Mouse (Mus musculus) R1 (cell line): ENCODE data around the gene Cyren.

Source experiments
- DNase-seq: peaks from one replicate; pipeline ENCODE4 v3.0.0-alpha.2; 2018; ENCODE audit warnings: low read depth, low spot score

The Cyren gene

GRCm38 (mm10) chr6:34877509-34878321 is at the start of gene Cyren:
TSS of gene Cyren (minus strand) at chr6:34878060.
- DNase-seq: peak; percentile 91

GRCm38 (mm10) chr6:34927594-34927993 is 49.7 kb upstream of the Cyren start:
- DNase-seq: no peak

GRCm38 (mm10) chr6:34927156-34927555 is 49.3 kb upstream of the Cyren start:
- DNase-seq: peak; percentile 75

- DNase-seq: peak; percentile 97
Observed at GRCm38 (mm10) chr6:34921941-34922340, 44.1 kb upstream of the Cyren start.

GRCm38 (mm10) chr6:34920631-34921030 is 42.8 kb upstream of the Cyren start:
- peak; percentile 63 for DNase-seq

- peak; percentile 75 for DNase-seq
Observed at GRCm38 (mm10) chr6:34919956-34920355, 42.1 kb upstream of the Cyren start, which contains the start of gene Stra8. TSS of gene Stra8 (plus strand) at chr6:34920163.

GRCm38 (mm10) chr6:34919146-34919545 is 41.3 kb upstream of the Cyren start:
- DNase-seq: peak; percentile 64

- DNase-seq: no peak
Observed at GRCm38 (mm10) chr6:34914462-34914861, 36.6 kb upstream of the Cyren start.

GRCm38 (mm10) chr6:34913341-34914040 is 35.6 kb upstream of the Cyren start:
- DNase-seq: peak; percentile 71

GRCm38 (mm10) chr6:34910371-34911219 is 32.7 kb upstream of the Cyren start, which contains the start of gene Wdr91:
TSS of gene Wdr91 (minus strand) at chr6:34910876.
- DNase-seq: peak; percentile 88

- no peak for DNase-seq
Observed at GRCm38 (mm10) chr6:34909631-34910345, 31.9 kb upstream of the Cyren start.

GRCm38 (mm10) chr6:34907696-34908260 is 29.9 kb upstream of the Cyren start:
- DNase-seq: no peak

GRCm38 (mm10) chr6:34907121-34907614 is 29.3 kb upstream of the Cyren start:
- DNase-seq: no peak

GRCm38 (mm10) chr6:34906661-34907060 is 28.8 kb upstream of the Cyren start:
- no peak for DNase-seq

GRCm38 (mm10) chr6:34906125-34906524 is 28.3 kb upstream of the Cyren start:
- no peak for DNase-seq

- no peak for DNase-seq
Observed at GRCm38 (mm10) chr6:34904361-34904760, 26.5 kb upstream of the Cyren start.

GRCm38 (mm10) chr6:34903851-34904250 is 26.0 kb upstream of the Cyren start:
- DNase-seq: no peak

- no peak for DNase-seq
Observed at GRCm38 (mm10) chr6:34903441-34903840, 25.6 kb upstream of the Cyren start.

- DNase-seq: no peak
Observed at GRCm38 (mm10) chr6:34902578-34902977, 24.7 kb upstream of the Cyren start.

- no peak for DNase-seq
Observed at GRCm38 (mm10) chr6:34901911-34902444, 24.1 kb upstream of the Cyren start.
